Mouse (Mus musculus): ENCODE results near the gene Uchl5.

DNA sequence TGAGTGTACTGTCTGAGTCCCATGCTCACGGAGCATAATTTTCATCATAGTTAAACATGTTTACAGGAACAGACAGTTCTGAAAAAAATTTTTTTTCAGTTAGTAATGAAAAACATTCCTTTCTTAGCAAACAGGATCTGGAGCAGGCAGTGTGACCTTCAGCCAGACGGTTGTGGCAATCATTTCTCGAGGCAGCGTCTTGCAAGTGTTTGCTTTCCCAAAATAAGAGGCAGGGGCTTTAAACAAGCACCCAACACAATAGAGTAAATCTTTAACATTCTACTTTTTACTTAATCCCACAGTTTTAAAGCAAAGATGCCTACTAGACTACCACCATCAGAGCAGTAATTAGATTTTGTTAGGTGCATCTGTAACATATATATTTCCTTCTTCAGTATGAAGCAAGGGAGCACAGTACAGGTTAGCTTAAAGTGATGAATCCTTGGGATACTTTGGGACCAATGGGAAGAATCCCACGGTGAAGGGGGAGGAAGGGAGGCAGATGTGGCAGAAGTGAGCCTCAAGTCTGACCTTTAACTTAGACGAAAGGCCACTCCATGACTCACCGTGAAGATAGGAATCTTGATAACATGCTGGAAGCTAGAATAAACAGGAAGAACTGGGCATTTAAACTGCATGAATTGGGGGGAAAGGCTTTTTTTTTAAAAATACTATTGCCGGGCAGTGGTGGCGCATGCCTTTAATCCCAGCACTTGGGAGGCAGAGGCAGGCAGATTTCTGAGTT, 49.2 kb upstream of the Uchl5 start:
- TF ChIP-seq CTCF (IDR thresholded peaks at IDR 0.05; ENCODE audit: insufficient read depth, low read length) (no peak), POLR2A (IDR thresholded peaks at IDR 0.05; ENCODE audit: borderline replicate concordance, extremely low read depth, low read depth, low read length) (no peak)

Measured in lung, adult 2 months (tissue).